Mouse (Mus musculus) lung, adult 2 months (tissue): ENCODE measurements around the gene Cyfip2.

ENCODE experiments used
- CTCF ChIP-seq: fragments of 200-500 bp; IDR thresholded peaks from 2 replicates; pipeline ENCODE4 v1.5.1; 2011; ENCODE audit warnings: mild to moderate bottlenecking, low read length, control low read depth; ENCODE audit not compliant: insufficient read depth
- POLR2A ChIP-seq: fragments of 200-500 bp; IDR thresholded peaks from 2 replicates; pipeline ENCODE4 v1.6.1; 2011; ENCODE audit warnings: low read depth, mild to moderate bottlenecking, control low read depth, low read length, borderline replicate concordance; ENCODE audit errors: extremely low read depth

DNA sequence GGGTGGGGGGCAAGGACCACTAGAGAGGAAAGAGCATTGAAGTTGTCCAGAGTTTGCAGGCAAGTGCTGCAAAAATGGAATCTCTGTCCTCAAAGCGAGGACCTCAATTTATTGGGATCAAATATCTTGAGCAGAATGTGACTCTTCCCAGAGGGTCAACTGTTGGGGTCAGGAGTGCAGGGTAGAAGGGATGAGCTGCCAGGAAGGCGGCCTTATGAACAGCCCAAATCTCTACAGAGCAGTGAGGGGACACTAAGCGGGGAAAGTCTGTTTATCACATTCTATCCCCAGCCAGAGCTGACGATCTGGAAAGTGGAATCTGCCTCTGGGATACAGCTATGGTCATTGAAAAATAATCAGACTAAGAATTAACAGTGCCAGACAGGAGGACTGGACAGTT lies 118.5 kb downstream of the Cyfip2 start:
- no peak for TF ChIP-seq POLR2A
- TF ChIP-seq CTCF: no peak
